Mouse (Mus musculus): Measurements from ENCODE around the gene Tbx6.
"Not testable (repeated sequence)": the region's sequence is repeated elsewhere in the genome, so short reads cannot be mapped to it uniquely, and the experiment has no call there.

Tbx6 gene

DNA sequence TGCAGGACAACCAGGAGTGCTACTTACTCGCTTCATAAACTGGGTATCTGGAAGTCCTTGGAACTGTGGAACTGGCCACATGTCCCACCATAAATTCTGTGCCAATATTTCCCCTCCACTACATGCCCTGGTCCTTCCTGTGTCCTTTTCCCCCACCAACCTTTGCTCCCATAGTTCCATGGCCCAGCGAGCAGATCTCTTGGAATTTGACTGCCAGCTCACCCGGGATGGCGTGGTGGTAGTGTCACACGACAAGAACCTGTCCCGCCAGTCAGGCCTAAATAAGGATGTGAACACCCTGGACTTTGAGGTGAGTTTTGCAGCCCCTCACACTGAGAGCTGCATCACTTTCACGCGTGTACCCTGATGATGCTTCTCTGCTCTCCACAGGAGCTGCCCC, 14.3 kb upstream of the Tbx6 start:
- no peak for DNase-seq (ENCODE audit: low read depth, low spot score)

DNA sequence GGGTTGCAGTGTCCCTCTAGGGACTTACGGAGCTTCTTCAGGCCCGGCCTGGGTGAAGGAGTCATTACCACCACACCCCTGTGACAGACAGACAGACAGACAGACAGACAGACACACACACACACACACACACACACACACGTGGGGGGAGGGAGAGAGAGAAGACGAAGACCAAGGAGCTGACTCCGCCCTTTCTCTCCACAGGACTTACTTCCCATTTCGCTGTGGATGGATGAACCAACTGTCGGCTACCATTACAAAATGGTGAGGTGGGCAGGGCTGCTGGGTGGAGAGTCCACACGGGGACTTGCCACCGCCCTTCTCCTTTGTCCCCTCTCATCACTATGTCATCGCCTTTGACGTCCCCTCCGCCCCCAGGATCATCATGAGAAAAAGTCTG, 10.5 kb upstream of the Tbx6 start:
- no peak for DNase-seq (ENCODE audit: low read depth, low spot score)

DNA sequence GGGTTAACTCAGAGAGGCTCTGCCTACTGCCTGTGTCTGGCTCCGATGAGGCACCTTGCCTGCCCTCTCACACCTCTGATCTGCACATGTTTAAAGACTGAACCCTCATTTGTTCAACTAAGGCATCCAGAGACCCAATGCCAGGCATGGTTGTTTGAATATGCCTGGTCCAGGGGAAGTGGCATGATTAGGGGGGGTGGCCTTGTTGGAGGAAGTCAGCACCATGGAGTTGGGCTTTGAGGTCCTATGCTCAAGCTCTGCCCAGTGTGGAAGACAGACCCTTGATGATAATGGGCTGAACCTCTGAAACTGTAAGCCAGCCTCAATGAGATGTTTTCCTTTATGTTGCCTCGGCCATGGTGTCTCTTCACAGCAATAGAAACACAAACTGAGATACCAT, 7.9 kb upstream of the Tbx6 start:
- DNase-seq (ENCODE audit: low read depth, low spot score) = no peak

DNA sequence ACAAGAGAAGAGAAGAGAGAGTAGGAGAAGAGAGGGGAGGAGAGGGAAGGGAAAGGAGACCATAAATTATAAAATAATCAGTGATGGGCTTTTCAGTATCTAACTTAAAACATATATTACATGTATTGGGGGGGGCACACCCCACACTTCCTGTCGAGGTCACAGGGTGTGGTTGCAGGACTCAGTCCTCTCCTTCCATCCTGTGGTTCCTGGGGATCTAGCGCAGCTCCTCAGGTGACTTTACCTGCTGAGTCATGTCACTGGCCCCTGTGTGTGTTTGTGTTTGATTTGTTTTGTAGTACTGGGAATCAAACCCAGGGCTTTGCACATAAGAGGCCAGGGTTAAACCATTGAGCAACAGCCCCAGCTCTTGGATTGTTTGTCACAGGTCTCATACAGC, 6.8 kb upstream of the Tbx6 start:
- DNase-seq (ENCODE audit: low read depth, low spot score) = no peak

DNA sequence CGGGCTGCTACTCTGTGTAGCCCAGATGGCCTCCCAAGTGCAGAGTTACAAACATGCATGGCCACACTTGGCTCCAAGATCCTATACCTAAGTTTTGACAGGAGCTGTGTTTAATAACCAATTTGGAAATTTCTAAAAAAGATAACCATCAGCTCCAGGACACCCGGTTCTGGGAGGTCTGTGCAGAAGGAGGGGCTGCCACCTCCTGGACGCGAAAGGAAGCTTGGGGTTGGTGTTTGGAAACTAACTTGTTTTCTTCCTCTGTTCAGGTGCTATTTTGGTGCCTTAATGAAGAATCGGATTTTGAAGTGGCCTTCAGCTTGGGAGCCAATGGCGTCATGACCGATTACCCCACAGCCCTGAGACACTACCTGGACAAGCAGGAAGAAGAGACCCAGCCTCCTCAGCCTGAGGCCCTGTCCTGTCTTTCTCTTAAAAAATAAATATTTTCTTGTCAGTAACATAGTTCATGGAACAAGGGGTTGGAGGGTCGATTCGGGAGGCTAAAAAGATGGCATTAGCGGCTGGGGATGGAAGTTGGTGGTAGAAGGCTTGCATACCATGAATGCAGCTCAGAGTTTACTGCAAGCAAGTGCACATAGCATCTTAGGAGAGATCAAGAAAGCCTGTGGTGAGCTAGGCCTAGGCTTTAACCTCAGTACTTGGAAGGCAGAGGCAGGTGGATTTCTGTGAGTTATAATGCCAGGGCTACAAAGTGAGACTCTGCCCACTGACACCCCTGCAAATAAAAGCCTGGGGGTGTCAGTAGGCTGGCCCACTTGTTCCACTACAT, 5.9 kb upstream of the Tbx6 start:
- no peak for DNase-seq (ENCODE audit: low read depth, low spot score)

DNA sequence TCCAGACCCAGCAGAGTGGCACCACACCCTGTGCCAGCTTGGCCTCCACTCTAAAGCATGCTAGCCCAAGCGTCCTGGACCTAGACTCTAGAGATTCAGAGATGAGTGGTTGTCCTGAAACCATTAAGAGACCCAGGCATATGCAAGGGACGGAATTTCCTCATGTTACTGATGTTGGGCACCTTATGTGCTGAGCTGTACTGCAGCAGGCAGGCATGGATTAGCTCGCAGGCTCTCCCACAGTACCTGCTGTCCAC, 5.4 kb upstream of the Tbx6 start:
- no peak for DNase-seq (ENCODE audit: low read depth, low spot score)

DNA sequence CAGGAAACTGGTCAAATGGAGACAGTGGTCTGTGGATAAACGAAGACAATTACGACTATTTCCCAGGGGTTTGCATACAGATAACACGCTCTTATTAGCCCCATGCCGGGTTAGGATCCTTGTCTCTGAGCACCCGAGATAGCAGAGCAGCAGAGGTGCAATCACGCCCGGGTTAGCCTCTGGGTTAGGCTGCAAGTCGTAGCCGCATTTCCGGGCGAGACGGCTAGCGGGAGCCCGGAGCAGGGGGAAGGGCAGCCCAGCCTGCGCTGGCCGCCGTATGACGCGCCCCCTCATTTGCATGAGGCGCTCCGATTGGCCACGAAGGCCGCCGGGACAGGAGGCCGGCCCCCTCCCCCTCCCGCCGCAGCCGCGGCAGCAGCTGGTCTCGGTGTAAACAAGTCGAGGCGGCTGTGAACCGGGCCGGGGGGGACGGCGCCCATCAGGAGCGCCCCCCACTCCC, 4.7 kb upstream of the Tbx6 start, which contains the start of gene Ypel3:
TSS of gene Ypel3 (plus strand) at position 358 of the 460 bp plus-strand sequence.
- peak; percentile 84 for DNase-seq (ENCODE audit: low read depth, low spot score)

DNA sequence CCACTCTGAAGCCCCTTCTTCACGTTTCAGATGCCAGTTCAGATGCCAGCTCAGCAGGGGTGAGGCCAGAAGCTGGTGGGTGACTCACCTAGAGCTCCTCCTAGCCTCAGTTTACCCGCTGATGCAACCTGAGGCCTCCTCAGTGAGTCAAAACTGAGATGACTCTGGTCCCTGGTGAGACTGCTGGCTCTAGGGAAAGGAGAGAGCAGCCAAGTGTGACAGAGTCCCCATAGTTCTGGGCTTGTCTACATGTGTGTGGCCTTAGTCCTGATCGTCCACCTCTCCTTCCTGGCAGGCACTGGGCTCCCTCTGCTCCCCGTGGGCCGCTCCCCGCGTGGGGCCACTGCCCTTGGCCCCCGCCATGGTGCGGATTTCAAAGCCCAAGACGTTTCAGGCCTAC, 3.8 kb upstream of the Tbx6 start:
- DNase-seq (ENCODE audit: low read depth, low spot score) = no peak

DNA sequence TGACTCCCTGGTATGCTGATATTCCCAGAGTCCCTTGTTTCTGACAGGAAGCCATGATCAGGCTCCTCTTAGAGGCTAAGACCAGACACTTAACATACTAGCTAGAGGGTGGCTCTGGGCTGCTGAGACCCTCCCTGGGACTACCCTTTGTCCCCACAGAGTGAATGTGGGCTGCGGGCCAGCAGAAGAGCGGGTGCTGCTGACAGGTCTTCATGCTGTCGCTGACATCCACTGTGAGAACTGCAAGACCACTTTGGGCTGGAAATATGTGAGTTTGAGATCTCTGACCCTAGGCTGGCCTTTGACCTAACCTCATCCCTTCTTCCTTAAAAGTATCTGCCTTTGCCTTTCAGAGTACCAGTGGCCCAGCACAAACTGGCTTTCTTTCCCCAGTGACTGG, 3.1 kb upstream of the Tbx6 start:
- no peak for DNase-seq (ENCODE audit: low read depth, low spot score)

DNA sequence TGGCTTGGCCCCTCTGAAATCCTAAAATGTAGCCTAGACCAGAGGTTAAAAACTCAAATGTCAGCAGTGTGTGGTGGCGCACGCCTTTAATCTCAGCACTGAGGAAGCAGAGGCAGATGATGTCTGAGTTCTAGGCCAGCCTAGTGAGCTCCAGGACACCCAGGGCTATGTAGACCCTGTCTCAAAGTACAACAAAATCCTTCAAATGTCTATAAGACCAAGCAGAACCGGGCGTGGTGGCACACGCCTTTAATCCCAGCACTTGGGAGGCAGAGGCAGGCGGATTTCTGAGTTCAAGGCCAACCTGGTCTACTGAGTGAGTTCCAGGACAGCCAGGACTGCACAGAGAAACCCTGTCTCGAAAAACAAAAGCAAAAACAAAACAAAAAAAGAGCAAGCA, 2.2 kb upstream of the Tbx6 start:
- DNase-seq (ENCODE audit: low read depth, low spot score) = not testable (repeated sequence)

DNA sequence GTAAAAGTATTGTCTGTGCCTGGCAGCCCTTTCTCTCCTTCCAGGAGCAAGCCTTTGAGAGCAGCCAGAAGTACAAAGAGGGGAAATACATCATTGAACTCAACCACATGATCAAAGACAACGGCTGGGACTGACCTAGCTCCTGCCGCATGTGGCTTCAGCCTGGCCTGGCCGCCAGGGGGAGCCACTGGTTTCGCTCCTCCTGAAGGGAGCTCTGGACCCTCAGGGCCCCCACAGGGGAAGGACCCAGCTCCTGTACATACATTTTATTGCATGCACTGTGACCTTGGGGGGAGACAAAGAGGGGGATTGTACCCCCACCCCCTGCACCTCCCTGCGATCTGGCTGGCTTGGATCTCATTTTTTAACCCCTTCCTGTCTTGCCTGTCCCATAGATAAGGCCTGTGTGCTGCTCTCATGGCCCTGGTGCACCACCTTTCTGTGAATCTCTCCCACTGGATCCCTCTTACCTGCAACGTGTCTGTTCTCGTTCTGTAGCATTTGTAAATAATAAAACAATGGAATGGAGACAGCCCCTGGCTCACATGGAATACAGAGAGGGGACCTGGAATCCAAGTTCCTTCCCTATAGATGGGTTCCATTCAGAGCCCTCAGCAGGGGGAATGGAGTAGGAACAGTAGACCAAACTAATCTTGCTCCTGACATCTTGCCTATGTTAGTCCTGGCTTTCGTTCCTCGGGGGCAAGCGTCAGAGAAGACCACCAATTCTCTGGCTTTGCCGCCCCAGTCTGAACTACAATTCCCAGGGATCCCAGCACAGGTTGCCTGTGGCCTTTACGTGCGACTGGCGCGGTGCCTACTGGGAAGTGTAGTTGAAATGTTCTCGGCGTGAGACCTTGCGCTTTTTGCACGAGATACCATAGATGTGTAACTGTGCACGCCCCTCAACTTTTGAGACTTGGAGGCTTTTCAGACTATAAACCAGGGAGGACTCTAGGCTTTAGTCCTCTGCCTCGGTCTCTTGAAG, 1.0 kb upstream of the Tbx6 start:
- DNase-seq (ENCODE audit: low read depth, low spot score) = peak; percentile 81

DNA sequence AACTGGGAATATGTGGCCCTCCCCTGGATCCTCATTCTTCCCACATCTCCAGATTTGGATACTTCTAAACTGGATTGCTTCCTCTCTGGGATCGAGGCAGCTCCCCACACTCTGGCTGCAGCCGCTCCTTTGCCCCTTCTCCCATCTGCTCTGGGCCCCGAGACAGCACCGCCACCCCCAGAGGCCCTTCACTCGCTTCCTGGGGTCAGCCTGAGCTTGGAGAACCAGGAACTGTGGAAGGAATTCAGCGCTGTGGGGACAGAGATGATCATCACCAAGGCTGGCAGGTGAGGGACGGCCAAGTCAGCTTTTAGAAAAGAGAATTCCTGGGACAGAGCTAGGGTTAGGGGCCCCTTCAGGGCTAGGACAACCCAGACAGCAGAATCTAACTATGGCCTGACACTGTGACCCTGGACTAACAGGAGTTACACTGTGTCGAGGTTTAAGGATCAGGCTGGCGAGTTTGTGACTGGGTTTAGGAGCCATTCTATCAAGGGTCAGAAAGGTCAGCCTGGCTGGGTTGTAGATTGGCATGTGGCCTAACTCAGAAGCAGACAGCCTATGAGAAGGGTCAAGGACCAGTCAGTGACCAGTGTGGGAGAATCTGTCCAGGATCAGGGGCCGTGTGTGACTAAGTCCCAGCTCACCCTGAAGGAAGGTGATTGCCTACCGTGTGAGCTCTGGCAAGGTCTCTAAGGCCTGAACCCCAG, 533 bp downstream of the Tbx6 start:
- DNase-seq (ENCODE audit: low read depth, low spot score) = no peak

DNA sequence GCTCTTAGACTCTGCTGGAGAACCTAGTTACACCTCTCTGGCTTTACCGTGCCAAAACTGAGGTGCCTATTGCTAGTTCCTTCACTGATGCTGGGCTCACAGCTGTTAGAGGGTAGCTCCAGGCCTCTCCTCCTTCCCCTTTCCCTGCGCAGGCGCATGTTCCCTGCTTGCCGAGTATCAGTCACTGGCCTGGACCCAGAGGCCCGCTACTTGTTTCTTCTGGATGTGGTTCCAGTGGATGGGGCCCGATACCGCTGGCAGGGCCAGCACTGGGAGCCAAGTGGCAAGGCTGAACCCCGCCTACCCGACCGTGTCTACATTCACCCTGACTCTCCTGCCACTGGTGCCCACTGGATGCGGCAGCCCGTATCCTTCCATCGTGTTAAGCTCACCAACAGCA, 1.4 kb downstream of the Tbx6 start:
- no peak for DNase-seq (ENCODE audit: low read depth, low spot score)

DNA sequence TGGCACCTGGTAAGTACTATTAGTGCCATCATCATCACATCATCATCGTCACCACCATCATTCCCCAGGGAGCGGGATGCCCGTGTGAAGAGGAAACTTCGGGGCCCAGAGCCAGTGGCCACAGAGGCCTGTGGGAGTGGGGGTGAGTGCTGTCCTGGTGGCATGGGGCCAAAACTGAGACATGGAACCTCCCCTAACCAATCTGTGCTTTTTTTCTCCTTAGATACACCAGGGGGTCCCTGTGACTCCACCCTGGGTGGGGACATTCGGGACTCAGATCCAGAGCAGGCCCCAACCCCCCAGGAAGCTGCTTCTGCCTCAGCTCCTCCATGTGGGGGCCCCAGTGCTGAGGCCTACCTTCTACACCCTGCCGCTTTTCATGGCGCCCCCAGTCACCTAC, 3.2 kb downstream of the Tbx6 start:
- DNase-seq (ENCODE audit: low read depth, low spot score) = no peak

DNA sequence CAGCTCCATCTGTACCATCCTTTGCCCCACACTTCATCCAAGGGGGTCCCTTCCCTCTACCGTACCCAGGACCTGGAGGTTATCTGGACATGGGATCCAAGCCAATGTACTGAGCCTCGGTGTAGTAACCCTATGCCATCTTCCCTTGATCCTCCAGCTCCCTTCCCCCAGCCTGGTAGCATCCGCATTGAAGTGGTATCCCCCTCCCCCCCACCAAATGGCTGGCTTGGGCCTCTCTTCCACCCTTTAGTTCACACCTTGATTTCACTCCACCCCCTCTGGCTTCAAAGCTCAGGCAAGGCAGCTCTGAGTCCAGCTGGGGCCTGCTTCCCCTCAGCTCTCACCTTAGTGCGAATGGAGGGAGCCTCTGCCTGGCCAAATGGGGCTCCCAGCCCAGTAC, 3.8 kb downstream of the Tbx6 start:
- DNase-seq (ENCODE audit: low read depth, low spot score) = no peak

DNA sequence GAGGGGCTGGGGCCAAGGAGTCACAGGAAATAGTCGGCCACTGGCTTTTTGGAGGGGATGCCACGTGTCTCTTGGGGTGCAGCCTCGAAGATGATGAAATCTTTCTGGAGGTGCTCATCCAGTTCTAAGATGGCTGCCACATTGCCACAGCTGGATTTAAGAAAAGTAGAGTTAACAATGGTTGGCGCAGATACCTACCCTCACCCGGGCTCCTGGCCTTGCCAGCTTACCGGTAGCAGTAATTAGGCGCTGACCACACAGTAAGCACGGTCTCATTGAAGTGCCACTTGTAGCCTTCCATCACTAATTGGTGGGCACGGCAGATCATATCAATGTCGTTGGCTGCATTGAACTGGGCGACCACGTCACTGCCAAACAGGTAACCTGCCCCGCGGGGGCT, 4.9 kb downstream of the Tbx6 start:
- no peak for DNase-seq (ENCODE audit: low read depth, low spot score)

DNA sequence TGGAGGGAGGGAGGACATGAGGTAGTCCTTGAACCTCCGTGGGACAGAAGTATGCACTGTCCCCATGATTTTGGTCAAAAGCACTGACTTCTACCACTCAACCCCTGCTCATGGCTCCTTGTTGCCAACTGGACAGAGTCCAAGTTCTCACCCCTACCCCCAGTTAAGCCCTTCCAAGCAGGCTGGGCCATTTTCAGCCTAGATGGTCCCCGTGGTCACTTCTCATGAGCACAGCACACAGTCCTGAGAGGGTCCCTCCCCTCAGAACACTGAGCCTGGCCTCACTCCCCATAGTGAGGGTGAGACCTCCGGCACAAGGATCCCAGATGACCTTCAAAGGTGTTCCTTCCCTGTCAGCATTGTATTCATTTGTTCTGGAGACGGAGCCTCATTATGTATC, 7.9 kb downstream of the Tbx6 start:
- no peak for DNase-seq (ENCODE audit: low read depth, low spot score)

DNA sequence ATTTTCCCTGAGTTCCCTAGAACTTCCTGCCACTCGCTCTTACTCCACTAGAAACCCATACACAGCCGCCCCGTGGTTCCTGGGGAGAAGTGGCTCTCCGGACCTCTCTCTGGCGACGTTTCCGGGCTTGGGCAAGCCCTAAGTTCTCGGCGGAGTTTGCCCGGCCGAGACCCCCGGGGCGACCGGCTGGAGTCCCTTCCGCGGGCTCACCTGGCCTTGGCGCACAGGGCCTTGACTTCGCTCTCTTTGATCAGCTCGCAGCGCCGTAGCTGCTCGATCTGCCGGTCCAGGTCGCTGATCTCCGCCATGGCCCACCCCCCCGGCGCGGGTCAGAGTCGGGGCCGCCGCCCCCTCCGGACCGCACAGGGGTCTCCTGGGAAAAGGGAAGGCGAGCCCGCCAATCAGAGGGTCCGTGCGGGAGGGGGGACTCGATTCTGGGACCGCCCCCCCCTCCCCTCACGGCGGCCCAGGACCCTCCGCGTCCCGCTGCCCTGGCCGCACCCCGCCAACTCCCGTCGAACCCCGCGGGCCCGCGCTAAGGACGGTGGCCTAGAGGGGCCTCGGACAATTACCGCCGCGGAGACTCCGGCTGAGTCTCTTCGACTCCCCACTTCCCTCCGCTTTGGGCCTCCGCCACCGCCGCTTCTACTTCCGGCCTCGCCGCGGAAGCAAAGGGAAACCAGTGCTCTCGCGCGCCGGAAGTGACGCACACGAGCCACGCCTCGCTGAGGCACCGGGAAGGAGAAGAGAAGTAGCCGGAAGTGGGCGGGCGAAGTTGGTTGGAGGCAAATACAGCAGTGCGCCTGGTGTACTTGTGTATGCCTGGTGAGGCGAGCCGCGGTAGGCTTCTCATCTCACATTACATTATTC, 10.8 kb downstream of the Tbx6 start, which contains the start of gene Ppp4c:
TSS of gene Ppp4c (minus strand) at position 646 of the 870 bp plus-strand sequence.
- peak; percentile 96 for DNase-seq (ENCODE audit: low read depth, low spot score)

DNA sequence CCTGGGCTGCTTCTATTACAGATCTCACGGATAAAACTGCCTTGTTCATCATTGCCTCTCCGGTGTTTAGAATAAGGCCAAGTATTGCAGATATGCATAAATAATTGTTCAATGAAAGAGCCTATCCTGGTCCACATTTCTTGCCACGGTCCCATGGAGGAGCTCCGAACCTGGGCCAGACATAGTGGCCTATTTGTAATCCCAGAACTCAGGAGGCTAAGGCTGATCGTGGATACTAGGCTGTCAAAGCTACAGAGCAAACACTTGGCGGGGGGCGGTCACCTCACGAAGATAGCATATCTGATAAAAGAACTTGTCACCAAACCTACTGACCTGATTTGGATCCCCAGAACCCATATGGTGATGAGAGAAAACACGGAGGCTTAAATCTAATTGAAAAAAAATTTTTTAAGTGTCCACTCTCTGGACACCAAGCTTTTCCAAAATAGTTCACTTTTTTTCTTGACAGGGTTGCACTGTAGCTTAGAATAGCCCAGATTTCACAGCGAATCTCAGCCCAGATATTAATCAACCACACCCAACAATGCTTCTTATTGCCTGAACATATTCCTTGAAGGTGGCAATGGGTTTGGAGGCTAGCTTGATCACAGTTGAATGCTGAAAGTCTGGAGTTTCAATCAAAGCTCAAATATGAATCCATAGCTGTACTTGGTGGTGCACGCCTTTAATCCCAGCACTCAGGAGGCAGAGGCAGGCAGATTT, 11.6 kb downstream of the Tbx6 start:
- no peak for DNase-seq (ENCODE audit: low read depth, low spot score)

DNA sequence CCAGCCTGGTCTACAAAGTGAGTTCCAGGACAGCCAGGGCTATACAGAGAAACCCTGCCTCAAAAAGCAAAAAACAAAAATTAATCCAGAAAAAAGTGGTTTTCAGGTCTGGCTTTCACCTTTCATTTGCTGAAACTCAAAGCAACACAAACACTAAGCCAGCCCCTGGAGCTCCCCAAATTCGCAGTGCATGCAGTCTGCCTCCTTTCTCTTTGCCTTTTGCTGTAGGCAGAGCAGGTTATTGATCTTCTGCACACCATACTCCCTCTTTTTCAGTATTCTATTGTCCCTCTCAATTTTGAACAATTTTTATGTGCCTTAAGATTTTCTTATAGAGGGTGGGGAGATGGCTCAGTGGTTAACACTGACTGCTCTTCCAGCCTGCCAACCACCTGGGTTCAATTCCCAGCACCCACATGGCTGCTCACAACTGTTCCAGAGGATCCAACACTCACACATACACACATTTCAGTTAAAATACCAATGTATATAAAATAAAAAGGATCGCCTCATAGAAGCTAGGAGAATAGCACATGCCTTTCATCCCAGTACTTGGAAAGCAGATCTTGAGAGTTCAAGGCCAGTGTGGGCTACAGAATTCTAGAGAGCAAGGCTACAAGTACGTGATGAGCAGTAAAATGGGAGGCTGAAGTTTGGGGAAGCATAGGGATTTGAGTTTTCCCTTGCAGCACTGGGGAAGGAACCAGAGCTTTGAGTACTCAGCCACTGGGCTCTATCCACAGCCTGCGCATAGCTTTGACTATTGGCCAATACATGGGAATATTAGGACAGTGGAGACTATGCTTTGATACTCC, 12.4 kb downstream of the Tbx6 start:
- no peak for DNase-seq (ENCODE audit: low read depth, low spot score)
